Mouse (Mus musculus) layer of hippocampus, adult 18-20 months (tissue): ENCODE results near the gene Pmfbp1. TPM values are rescaled to one million over a fixed set of nuclear protein-coding genes. Genes with fewer than 3 reads are reported as not detected.

ENCODE experiments used
- DNase-seq, 2 experiments: peaks; one replicate each; pipeline ENCODE4 v3.0.0; 2022; ENCODE audit warnings: low spot score in 2 of 2
- total RNA-seq, 2 experiments: library from RNA; stranded (reverse); gene quantifications; 2 replicates each; pipeline ENCODE4 v1.2.3; 2021

Gene Pmfbp1
- total RNA-seq, 2 experiments from 2014 or later, result 0.10 TPM; not detected in 1

GRCm38 (mm10) chr8:109590901-109591300 lies 97.1 kb downstream of the Pmfbp1 start:
- DNase-seq, result no peak

- DNase-seq, result no peak
These were observed 97.5 kb downstream of the Pmfbp1 start for GRCm38 (mm10) chr8:109591367-109591766.

GRCm38 (mm10) chr8:109592164-109592563 lies 98.3 kb downstream of the Pmfbp1 start:
- no peak for DNase-seq

Other genes with a start within 250 kb of the Pmfbp1 start
- gene Dhx38, start 71.8 kb downstream of the Pmfbp1 start, total RNA-seq, result 10 to 100 TPM; 26.0 to 27.0 TPM
- 10 to 100 TPM; 16.4 to 16.7 TPM for gene Txnl4b, start 71.9 kb downstream of the Pmfbp1 start, total RNA-seq
- not detected for gene Hp, start 85.1 kb downstream of the Pmfbp1 start, total RNA-seq
- gene Dhodh, start 114.6 kb downstream of the Pmfbp1 start, total RNA-seq, result 10 to 100 TPM; 22.7 to 26.4 TPM
- gene Pkd1l3, start 120.5 kb downstream of the Pmfbp1 start, total RNA-seq, result 1 to 10 TPM; 2.0 to 3.1 TPM
- 10 to 100 TPM; 87.1 to 90.9 TPM for gene Ist1, start 199.2 kb downstream of the Pmfbp1 start, total RNA-seq
- 10 to 100 TPM; 41.0 to 42.1 TPM for gene Zfp821, start 211.5 kb downstream of the Pmfbp1 start, total RNA-seq
- gene Atxn1l, start 243.7 kb downstream of the Pmfbp1 start, total RNA-seq, result 10 to 100 TPM; 40.9 to 42.1 TPM